Mouse (Mus musculus) liver, embryonic 14.5 days (tissue): ENCODE measurements at regions not wholly inside any gene's neighbourhood (a gene's known extent, or its start where the extent isn't known, plus 50 kb on each side); places are given as distances from the start of the nearest gene placed in this dataset.

Source experiments
- ATAC-seq: fragments of 200-750 bp; cut with Nextera tagmentation; 2 replicates; pipeline ENCODE4 v1.8.0; 2017; ENCODE audit warnings: moderate number of reproducible peaks, mild to moderate bottlenecking, moderate library complexity; ENCODE audit not compliant: insufficient read depth
- DNase-seq, 3 experiments: peaks; one replicate each; pipeline ENCODE4 v3.0.0-alpha.2; 2012 to 2013; ENCODE audit warnings: low read depth in 3 of 3, low spot score in 3 of 3
- H3K27ac ChIP-seq: fragments of 300-500 bp; sonication (generic); 2 replicates; pipeline ENCODE4 v1.5.1; 2014; ENCODE audit warnings: moderate library complexity, mild to moderate bottlenecking, control low read depth, inconsistent platforms
- H3K27me3 ChIP-seq: fragments of 300-500 bp; sonication (generic); 2 replicates; pipeline ENCODE4 v1.6.1; 2014; ENCODE audit warnings: mild to moderate bottlenecking, low read length, moderate library complexity; ENCODE audit not compliant: control insufficient read depth, insufficient read depth
- H3K36me3 ChIP-seq: fragments of 300-500 bp; sonication (generic); replicated peaks from 2 replicates; pipeline ENCODE4 v1.6.1; 2014; ENCODE audit warnings: low read depth; ENCODE audit not compliant: control insufficient read depth, insufficient read depth
- H3K4me1 ChIP-seq, 2 experiments: fragments of 200-500 bp in 1 of 2; fragments of 300-500 bp in 1 of 2; sonication (generic) in 1 of 2; replicated peaks; 2 replicates each; pipeline ENCODE4 v1.6.1; 2012 to 2014; ENCODE audit warnings: antibody characterized with exemption in 1 of 2, inconsistent platforms in 1 of 2, low read length in 1 of 2; ENCODE audit not compliant: control insufficient read depth in 2 of 2, insufficient read depth in 2 of 2
- H3K4me2 ChIP-seq: fragments of 300-500 bp; sonication (generic); 2 replicates; pipeline ENCODE4 v1.6.1; 2014; ENCODE audit warnings: low read depth, mild to moderate bottlenecking, control low read depth, moderate library complexity
- H3K4me3 ChIP-seq, 2 experiments: fragments of 200-500 bp in 1 of 2; fragments of 300-500 bp in 1 of 2; sonication (generic) in 1 of 2; 2 replicates each; pipeline ENCODE4 v1.5.1; 2012 to 2014; ENCODE audit warnings: low read depth in 2 of 2, low read length in 2 of 2, mild to moderate bottlenecking in 2 of 2, control low read depth in 1 of 2, inconsistent platforms in 1 of 2, moderate library complexity in 1 of 2; ENCODE audit not compliant: insufficient read depth in 1 of 2
- H3K9ac ChIP-seq: fragments of 300-500 bp; sonication (generic); replicated peaks from 2 replicates; pipeline ENCODE4 v1.6.1; 2014; ENCODE audit warnings: mild to moderate bottlenecking, control low read depth, moderate library complexity
- H3K9me3 ChIP-seq: fragments of 300-500 bp; sonication (generic); 2 replicates; pipeline ENCODE4 v1.6.1; 2016; ENCODE audit warnings: low read length, mixed read lengths; ENCODE audit not compliant: control insufficient read depth
- CTCF ChIP-seq: IDR thresholded peaks from 2 replicates; pipeline ENCODE4 v1.5.1; 2016; ENCODE audit warnings: antibody characterized with exemption, low read depth, control low read depth
- EP300 ChIP-seq: IDR thresholded peaks from 2 replicates; pipeline ENCODE4 v1.6.1; 2016; ENCODE audit warnings: antibody characterized with exemption, low read depth
- WGBS: fragments of 180-500 bp; shearing (Covaris S2); extraction: QIAGEN DNeasy Blood & Tissue Kit; methylation state at CpG from one replicate; pipeline ENCODE4 v1.1.7; 2014; ENCODE audit not compliant: insufficient replicate concordance; 5-methylcytosine and 5-hydroxymethylcytosine counted together

- no peak for ATAC-seq
- Histone ChIP-seq H3K4me1 (no peaks in the 10 kb centered on the region), H3K36me3 (no peaks in the 10 kb centered on the region), H3K9ac (no peak overlapping the region), H3K27ac (no peak overlapping the region), H3K9me3 (no peaks in the 10 kb centered on the region), H3K4me3 (no peak overlapping the region), H3K27me3 (no peaks in the 10 kb centered on the region), H3K4me2 (no peak overlapping the region)
- DNase-seq, result no peak
- WGBS, result 76% methylated on average over 24 of the region's 24 CpGs
- no peak for TF ChIP-seq EP300
- no peak for TF ChIP-seq CTCF
Observed at GRCm38 (mm10) chr6:135526460-135527160, 164.3 kb downstream of the Emp1 start.

- TF ChIP-seq CTCF (no peak), EP300 (no peak)
- no peaks in the 10 kb centered on the region for H3K4me1 ChIP-seq
- DNase-seq (no peak), ATAC-seq (no peak)
- H3K36me3 ChIP-seq, result no peaks in the 10 kb centered on the region
- H3K9ac ChIP-seq, result no peak overlapping the region
- WGBS, result 69% methylated on average over 4 of the region's 4 CpGs
- no peaks in the 10 kb centered on the region for H3K27me3 ChIP-seq
- no peak overlapping the region for H3K4me3 ChIP-seq
- no peak overlapping the region for H3K27ac ChIP-seq
- H3K9me3 ChIP-seq, result no peaks in the 10 kb centered on the region
- no peak overlapping the region for H3K4me2 ChIP-seq
Observed at GRCm38 (mm10) chr6:135527879-135528278, 165.5 kb downstream of the Emp1 start.

DNA sequence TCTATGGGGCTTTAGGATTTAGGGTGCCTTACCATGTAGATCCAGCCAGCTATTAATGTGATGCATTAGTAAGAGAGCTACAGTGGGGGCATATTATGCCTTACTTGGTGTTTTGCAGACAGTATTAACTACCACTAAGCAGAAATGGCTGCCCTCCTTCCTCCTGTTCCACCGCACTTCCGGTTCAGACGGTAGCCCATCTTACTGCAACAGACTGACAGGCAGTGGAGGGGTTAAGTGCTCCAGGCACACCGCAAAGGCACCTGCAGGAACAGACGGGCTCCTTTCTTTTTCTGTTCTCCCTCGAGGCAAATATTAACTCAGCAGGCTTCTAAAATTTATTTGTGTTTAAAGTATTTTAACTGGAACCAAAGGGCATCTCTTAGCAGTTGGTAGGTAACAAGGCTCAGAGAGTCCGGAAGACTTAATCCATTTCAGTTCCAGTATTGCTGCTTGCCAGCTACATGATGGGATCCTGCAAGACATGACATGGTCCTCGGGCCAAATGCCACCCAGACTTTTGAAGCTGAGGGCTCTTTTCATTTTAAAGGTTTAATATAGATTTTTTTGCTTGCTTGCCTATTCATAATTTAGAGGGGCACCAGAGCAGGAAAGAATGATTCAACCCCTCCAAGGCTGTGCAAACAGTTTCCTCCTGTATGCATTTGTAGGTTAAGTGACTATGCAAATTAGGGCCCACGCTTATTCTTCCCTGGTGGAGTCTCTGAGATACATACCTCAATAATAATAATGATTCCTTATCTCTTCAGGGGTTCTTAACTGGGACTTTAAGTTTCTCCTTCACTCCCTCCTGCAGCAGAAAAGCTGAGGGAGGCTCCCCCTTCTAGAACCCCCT, 177.7 kb downstream of the Emp1 start:
- Histone ChIP-seq H3K9ac (no peak overlapping the region), H3K4me1 (no peaks in the 10 kb centered on the region), H3K27ac (no peak overlapping the region), H3K4me3 (no peak overlapping the region), H3K27me3 (no peaks in the 10 kb centered on the region), H3K9me3 (no peaks in the 10 kb centered on the region), H3K36me3 (no peaks in the 10 kb centered on the region), H3K4me2 (no peak overlapping the region)
- 40% methylated on average over 9 of the region's 9 CpGs for WGBS
- DNase-seq (no peak), ATAC-seq (no peak)
- TF ChIP-seq EP300 (no peak), CTCF (no peak)

DNA sequence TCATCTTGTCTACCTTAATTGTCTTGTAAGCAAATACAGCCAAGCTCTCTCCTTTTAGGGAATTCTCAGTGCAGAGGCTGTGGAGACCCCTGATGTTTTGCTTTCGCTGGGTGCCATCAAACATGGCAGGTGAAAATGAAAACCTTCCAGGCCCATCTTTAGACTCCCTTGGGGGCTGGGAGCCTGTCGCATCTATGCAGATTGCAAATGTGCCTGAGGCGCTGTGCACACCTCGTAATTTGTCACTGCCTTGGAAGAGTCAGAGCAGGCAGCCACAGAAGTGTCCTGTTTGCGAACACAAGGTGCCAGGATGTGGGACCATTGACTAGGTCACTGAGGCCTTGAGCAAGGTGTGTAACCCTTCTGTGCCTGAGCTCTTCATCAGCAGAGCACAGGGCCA, 179.2 kb downstream of the Emp1 start:
- no peaks in the 10 kb centered on the region for H3K4me1 ChIP-seq
- no peaks in the 10 kb centered on the region for H3K27me3 ChIP-seq
- H3K36me3 ChIP-seq, result no peaks in the 10 kb centered on the region
- H3K4me3 ChIP-seq, result no peak overlapping the region
- H3K9me3 ChIP-seq, result no peaks in the 10 kb centered on the region
- TF ChIP-seq CTCF (no peak), EP300 (no peak)
- no peak overlapping the region for H3K9ac ChIP-seq
- DNase-seq (no peak), ATAC-seq (no peak)
- no peak overlapping the region for H3K4me2 ChIP-seq
- H3K27ac ChIP-seq, result no peak overlapping the region
- WGBS, result 53% methylated on average over 5 of the region's 5 CpGs

GRCm38 (mm10) chr6:135542356-135542755, 180.0 kb downstream of the Emp1 start:
- DNase-seq, result no peak
- WGBS, result 31% methylated on average over 5 of the region's 5 CpGs
- Histone ChIP-seq H3K9me3 (no peaks in the 10 kb centered on the region), H3K36me3 (no peaks in the 10 kb centered on the region), H3K9ac (no peak overlapping the region), H3K27ac (no peak overlapping the region), H3K4me1 (no peaks in the 10 kb centered on the region), H3K4me3 (no peak overlapping the region), H3K4me2 (no peak overlapping the region), H3K27me3 (no peaks in the 10 kb centered on the region)
- no peak for TF ChIP-seq CTCF
- TF ChIP-seq EP300, result no peak
- ATAC-seq, result no peak
